Comparison of ENCODE assay signal across 15 mouse cellular contexts in genomic region chr13:82509512-82509911, GRCm38 (mm10).
"Had no signal": no experiment of that assay in that cellular context is flagged by ENCODE, and none has a peak within 500 bp of the region (broad histone marks: within the 10 kb centered on the region; RNA-seq: fewer than 3 reads in every experiment).

No protein-coding gene starts in this region.

- H3K9ac ChIP-seq: neural tube, embryonic 13.5 days; neural tube, embryonic 15.5 days; stomach, embryonic 15.5 days had no signal

- DNase-seq: retina, postnatal 1 day; right cerebral cortex, adult 18-20 months; right cerebral cortex, postnatal 14 days; right cerebral cortex, postnatal 25 days; right cerebral cortex, postnatal 4 days; spleen, adult 18-20 months; thymus, adult 18-20 months; thymus, adult 2 months; thymus, postnatal 14 days; thymus, postnatal 25 days; thymus, postnatal 36 days; thymus, postnatal 4 days had no signal

- H3K4me1 ChIP-seq: neural tube, embryonic 13.5 days; neural tube, embryonic 15.5 days; stomach, embryonic 15.5 days had no signal

- H3K9me3 ChIP-seq: neural tube, embryonic 13.5 days; neural tube, embryonic 15.5 days; stomach, embryonic 15.5 days had no signal

- H3K36me3 ChIP-seq: neural tube, embryonic 13.5 days; neural tube, embryonic 15.5 days; stomach, embryonic 15.5 days had no signal

- H3K27ac ChIP-seq: neural tube, embryonic 13.5 days; neural tube, embryonic 15.5 days; stomach, embryonic 15.5 days had no signal

- H3K4me2 ChIP-seq: neural tube, embryonic 13.5 days; neural tube, embryonic 15.5 days; stomach, embryonic 15.5 days had no signal

- H3K27me3 ChIP-seq: neural tube, embryonic 13.5 days; neural tube, embryonic 15.5 days; stomach, embryonic 15.5 days had no signal

- H3K4me3 ChIP-seq: neural tube, embryonic 13.5 days; neural tube, embryonic 15.5 days; stomach, embryonic 15.5 days had no signal
